Mouse (Mus musculus): ENCODE results near the gene Tecta. TPM values are rescaled to one million over a fixed set of nuclear protein-coding genes. Genes with fewer than 3 reads are reported as not detected.

Gene Tecta
- polyA plus RNA-seq, 1 experiment = 0.05 TPM

GRCm38 (mm10) chr9:42293051-42293450, 106.7 kb downstream of the Tecta start:
- WGBS = 52% methylated on average over 7 of the region's 7 CpGs
- TF ChIP-seq POLR2A (IDR thresholded peaks at IDR 0.05; ENCODE audit: borderline replicate concordance, extremely low read depth, low read depth, low read length) = no peak
- TF ChIP-seq CTCF (IDR thresholded peaks at IDR 0.05; ENCODE audit: insufficient read depth, low read length) = no peak
- Histone ChIP-seq H3K4me1 (ENCODE audit: control insufficient read depth, insufficient read depth, low read length) (no peaks in the 10 kb centered on the region), H3K4me3 (replicated peaks; ENCODE audit: extremely low read depth, low read depth, low read length) (no peak overlapping the region)
- DNase-seq = no peak

GRCm38 (mm10) chr9:42279676-42280075, 120.1 kb downstream of the Tecta start:
- Histone ChIP-seq H3K4me1 (ENCODE audit: control insufficient read depth, insufficient read depth, low read length) (no peaks in the 10 kb centered on the region), H3K4me3 (replicated peaks; ENCODE audit: extremely low read depth, low read depth, low read length) (no peak overlapping the region)
- no peak for TF ChIP-seq CTCF (IDR thresholded peaks at IDR 0.05; ENCODE audit: insufficient read depth, low read length)
- DNase-seq = no peak
- 44% methylated on average over 4 of the region's 4 CpGs for WGBS

Other genes starting within 250 kb of the Tecta start
- gene Sc5d, start 135.7 kb downstream of the Tecta start, polyA plus RNA-seq (2012; rRNA removed) = 32.9 and 73.6 TPM in 2 replicates
- gene Tbcel, start 107.9 kb upstream of the Tecta start, polyA plus RNA-seq (2012; rRNA removed) = 12.0 and 19.9 TPM in 2 replicates